Mouse (Mus musculus) lung, adult 2 months (tissue): ENCODE measurements at regions not wholly inside any gene's neighbourhood (a gene's known extent, or its start where the extent isn't known, plus 50 kb on each side); places are given as distances from the start of the nearest gene placed in this dataset.

Experiments used
- DNase-seq: peaks from one replicate; pipeline ENCODE4 v3.0.0; 2022
- H3K4me1 ChIP-seq: fragments of 200-500 bp; 2 replicates; pipeline ENCODE4 v1.6.1; 2011; ENCODE audit warnings: low read length; ENCODE audit not compliant: control insufficient read depth, insufficient read depth
- H3K4me3 ChIP-seq: fragments of 200-500 bp; replicated peaks from 2 replicates; pipeline ENCODE3; 2011; ENCODE audit warnings: low read depth, mild to moderate bottlenecking, control low read depth, low read length; ENCODE audit errors: extremely low read depth
- CTCF ChIP-seq: fragments of 200-500 bp; IDR thresholded peaks from 2 replicates; pipeline ENCODE4 v1.5.1; 2011; ENCODE audit warnings: mild to moderate bottlenecking, low read length, control low read depth; ENCODE audit not compliant: insufficient read depth
- POLR2A ChIP-seq: fragments of 200-500 bp; IDR thresholded peaks from 2 replicates; pipeline ENCODE4 v1.6.1; 2011; ENCODE audit warnings: low read depth, mild to moderate bottlenecking, control low read depth, low read length, borderline replicate concordance; ENCODE audit errors: extremely low read depth
- WGBS: fragments of 180-500 bp; shearing (Covaris S2); methylation state at CpG from one replicate; pipeline ENCODE4 v1.1.7; 2018; 5-methylcytosine and 5-hydroxymethylcytosine counted together

DNA sequence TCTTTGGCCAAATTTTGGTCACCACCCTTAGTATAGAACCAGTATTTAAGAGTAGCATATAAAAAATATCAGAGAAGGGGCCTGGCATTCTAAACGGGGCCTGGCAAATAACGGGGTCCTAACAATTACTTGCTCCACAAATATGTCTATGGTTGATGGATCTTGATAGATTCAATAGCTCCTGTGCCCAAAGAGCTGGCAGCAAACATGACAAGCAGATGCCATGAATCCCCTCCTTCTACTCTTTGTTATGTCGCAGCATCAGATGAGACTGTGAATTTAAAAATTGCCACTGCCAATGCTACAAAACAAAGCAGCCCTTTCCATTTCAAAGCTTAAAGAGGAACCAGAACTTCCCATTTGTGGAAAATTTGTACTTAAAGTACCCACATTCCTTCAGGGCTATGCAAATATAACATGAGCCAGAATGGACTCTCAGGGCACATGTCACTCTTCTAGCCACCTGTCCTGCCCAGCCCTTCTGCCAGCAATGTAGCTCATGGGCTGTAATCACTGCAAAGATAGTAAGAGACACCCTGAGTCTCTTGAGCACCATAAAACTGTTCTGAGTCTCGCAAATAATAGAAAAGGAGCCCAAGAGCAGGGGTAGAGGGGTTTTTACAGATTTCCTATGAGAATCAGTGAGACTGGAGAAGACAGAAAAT lies 342.4 kb upstream of the Kirrel3 start:
- Histone ChIP-seq H3K4me3 (no peak overlapping the region), H3K4me1 (no peaks in the 10 kb centered on the region)
- TF ChIP-seq POLR2A (no peak), CTCF (no peak)
- 61% methylated on average over 4 of the region's 4 CpGs for WGBS
- no peak for DNase-seq

DNA sequence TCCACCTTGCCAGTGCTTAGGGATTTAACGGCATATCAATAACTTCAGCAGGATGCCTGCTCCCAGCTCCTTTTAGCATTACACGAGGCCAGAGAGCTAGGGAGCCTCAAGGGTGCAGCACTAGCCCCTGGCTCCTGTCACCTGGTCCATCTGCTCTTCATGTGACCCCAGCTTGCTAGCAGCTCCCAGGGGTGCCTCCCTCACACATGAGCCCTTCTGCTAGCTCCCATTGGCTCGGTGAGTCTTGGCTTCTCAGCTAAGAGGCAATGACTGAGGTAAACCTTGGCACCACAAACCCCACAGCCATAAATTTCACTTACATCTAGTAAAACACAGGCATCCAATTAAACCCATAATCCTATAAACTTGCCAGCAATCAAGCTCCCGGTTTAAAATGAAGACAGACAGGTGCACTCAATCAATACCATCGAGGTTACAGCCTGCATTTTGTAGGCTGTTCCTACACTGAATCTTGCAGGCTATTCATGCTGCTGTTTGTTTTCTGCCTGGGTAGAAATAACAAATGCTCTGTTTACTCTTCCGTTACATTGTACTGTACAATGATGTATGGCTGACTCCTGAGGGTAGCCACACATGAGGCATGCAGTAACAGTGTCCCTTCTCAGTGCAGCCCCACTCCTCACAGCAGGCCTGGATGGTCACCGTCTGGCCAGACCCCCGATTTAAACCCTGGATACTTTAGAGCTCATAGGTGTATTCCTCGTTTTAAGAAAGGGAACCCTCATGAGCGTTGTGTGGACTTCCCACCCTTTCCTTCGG lies 330.3 kb upstream of the Kirrel3 start:
- WGBS, result 55% methylated on average over 11 of the region's 11 CpGs

DNA sequence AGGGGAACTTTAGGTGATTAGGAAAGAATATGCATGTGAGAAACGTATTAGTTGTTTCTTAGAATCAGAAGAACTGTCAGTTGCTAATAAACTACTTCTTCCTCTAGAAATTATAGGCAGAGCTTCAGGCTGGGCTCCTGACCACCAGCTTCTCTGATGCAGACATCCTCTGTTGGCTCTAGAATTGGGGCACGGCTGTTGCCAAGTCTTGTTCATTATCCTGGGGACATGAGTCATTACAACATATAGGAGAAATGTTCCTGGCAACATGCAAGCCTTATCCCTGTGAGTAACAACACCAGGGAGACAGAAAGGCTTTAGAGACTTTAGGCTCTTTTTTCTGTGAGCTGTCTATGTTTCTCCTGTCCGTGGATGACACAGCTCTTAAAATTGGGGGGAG lies 329.1 kb upstream of the Kirrel3 start:
- H3K4me1 ChIP-seq, result no peaks in the 10 kb centered on the region
- H3K4me3 ChIP-seq, result no peak overlapping the region
- TF ChIP-seq POLR2A (no peak), CTCF (no peak)
- 42% methylated on average over 3 of the region's 3 CpGs for WGBS
- DNase-seq, result no peak

More for the DNA sequence above, 330.3 kb upstream of the Kirrel3 start:
- no peaks in the 10 kb centered on the region for H3K4me1 ChIP-seq
- DNase-seq, result no peak
- no peak for TF ChIP-seq CTCF
- TF ChIP-seq POLR2A, result no peak
- no peak overlapping the region for H3K4me3 ChIP-seq

DNA sequence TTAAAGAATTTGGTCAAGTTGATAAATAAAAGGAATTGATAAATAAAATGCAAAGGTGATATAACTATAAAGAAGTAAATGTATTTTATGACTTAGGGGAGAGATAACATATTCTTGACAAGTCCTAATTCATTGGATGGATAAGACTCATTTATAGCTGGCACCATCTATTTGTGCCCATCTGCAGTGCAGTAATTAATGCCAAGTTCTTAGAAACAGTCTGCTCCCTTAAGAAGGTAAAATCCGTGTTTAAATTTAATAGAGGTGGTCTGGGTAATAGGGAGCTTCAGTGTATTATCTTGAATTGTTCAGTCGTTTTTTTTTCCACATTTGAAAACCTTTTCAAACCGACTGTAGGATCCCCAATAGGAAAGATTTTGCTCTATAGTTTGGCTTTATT lies 324.6 kb upstream of the Kirrel3 start:
- WGBS, result 56% methylated on average over 3 of the region's 3 CpGs
- no peak overlapping the region for H3K4me3 ChIP-seq
- DNase-seq, result no peak
- no peak for TF ChIP-seq CTCF
- TF ChIP-seq POLR2A, result no peak
- no peaks in the 10 kb centered on the region for H3K4me1 ChIP-seq

GRCm38 (mm10) chr9:34186314-34186713 lies 299.4 kb upstream of the Kirrel3 start:
- WGBS, result 64% methylated on average over 4 of the region's 4 CpGs
- H3K4me1 ChIP-seq, result no peaks in the 10 kb centered on the region
- TF ChIP-seq POLR2A, result no peak
- TF ChIP-seq CTCF, result no peak
- H3K4me3 ChIP-seq, result no peak overlapping the region
- no peak for DNase-seq

DNA sequence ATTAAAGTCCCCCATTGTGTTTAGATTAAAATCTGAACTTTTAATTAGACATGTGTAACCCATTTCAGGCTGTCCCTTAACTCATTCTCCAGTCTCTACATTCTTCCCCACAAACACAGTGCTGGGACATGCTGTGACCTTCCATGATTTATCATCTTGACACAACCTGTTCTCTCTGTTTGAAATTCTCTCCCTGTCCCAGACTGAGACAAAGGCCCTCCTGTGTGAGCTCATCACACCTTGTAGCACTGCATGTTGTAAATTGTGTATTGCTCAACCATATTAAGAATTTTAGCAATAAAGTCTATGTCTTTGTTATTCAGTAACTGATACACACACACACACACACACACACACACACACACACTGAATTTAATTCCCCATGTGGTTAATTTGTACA lies 293.2 kb upstream of the Kirrel3 start:
- Histone ChIP-seq H3K4me3 (no peak overlapping the region), H3K4me1 (no peaks in the 10 kb centered on the region)
- no peak for DNase-seq
- TF ChIP-seq POLR2A (no peak), CTCF (no peak)

GRCm38 (mm10) chr9:34202122-34202941 lies 283.4 kb upstream of the Kirrel3 start:
- no peaks in the 10 kb centered on the region for H3K4me1 ChIP-seq
- no peak for TF ChIP-seq CTCF
- no peak for TF ChIP-seq POLR2A
- 50% methylated on average over 13 of the region's 13 CpGs for WGBS
- no peak for DNase-seq
- no peak overlapping the region for H3K4me3 ChIP-seq

- Histone ChIP-seq H3K4me1 (no peaks in the 10 kb centered on the region), H3K4me3 (no peak overlapping the region)
- 41% methylated on average over 11 of the region's 11 CpGs for WGBS
- TF ChIP-seq POLR2A (no peak), CTCF (no peak)
- DNase-seq, result no peak
These were observed 282.6 kb upstream of the Kirrel3 start for GRCm38 (mm10) chr9:34202942-34203551.

DNA sequence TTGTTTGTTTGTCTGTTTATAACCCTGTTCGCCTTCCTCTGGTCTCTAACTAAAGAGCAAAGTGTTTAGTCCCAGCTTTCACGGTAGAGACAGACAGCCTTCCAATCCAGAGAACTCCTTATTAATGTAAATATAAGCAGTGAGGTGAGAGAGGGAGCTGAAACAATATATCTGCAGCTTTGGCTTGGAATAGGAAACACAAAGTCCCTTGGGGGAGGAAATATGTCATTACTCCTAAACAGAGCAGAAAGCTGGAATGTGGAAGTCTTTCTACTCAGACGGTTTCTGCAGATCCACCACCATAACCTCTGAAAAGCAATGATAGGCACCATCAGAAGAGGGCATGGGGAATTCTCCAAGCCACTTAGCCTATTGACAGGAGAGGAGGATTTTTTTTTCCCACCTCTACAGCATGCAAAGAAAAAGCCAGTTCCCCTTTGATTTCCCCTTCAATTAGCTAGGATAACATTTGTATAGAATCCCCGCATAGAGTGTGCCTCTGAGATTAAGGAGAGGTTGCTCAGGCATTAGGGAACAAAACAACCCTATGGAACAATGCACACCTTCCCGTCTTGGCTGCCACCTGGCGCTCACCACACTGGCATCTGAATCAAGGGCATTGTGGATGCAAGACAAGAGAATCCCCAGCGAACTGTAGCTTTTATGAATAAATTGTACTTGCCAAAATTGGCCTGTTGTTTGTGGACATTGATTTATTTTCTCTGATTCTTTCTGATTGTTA lies 281.9 kb upstream of the Kirrel3 start:
- Histone ChIP-seq H3K4me3 (no peak overlapping the region), H3K4me1 (no peaks in the 10 kb centered on the region)
- DNase-seq, result no peak
- WGBS, result 31% methylated on average over 7 of the region's 7 CpGs
- TF ChIP-seq CTCF, result no peak
- TF ChIP-seq POLR2A, result no peak
